Mouse (Mus musculus): Measurements from ENCODE around the gene Slc46a3. TPM values are rescaled to one million over a fixed set of nuclear protein-coding genes. Genes with fewer than 3 reads are reported as not detected.
A peak's percentile ranks its signal among the peaks of the same experiment; 100 is the strongest.

Gene Slc46a3
- polyA plus RNA-seq, 1 experiment from 2014 or later, result 7.3 TPM

GRCm38 (mm10) chr5:147915038-147915566 lies 20.5 kb upstream of the Slc46a3 start:
- ATAC-seq (ENCODE audit: insufficient read depth, low FRiP score), result no peak
- Histone ChIP-seq H3K9me3 (replicated peaks; ENCODE audit: control insufficient read depth, low read length) (no peaks in the 10 kb centered on the region), H3K36me3 (ENCODE audit: control insufficient read depth, insufficient read depth, low read length) (no peaks in the 10 kb centered on the region), H3K9ac (ENCODE audit: low read length) (no peak overlapping the region), H3K27ac (ENCODE audit: low read length) (no peak overlapping the region), H3K4me1 (ENCODE audit: control insufficient read depth, insufficient read depth, low read length) (no peaks in the 10 kb centered on the region; the same call in 1 of the 2 replicates), H3K4me3 (replicated peaks; ENCODE audit: low read length) (no peak overlapping the region), H3K4me2 (ENCODE audit: low read depth, low read length) (no peak overlapping the region), H3K27me3 (ENCODE audit: control insufficient read depth, insufficient read depth, low read length) (no peaks in the 10 kb centered on the region)
- 58% methylated on average over 6 of the region's 6 CpGs for WGBS

GRCm38 (mm10) chr5:147913241-147913842 lies 18.7 kb upstream of the Slc46a3 start:
- 26% methylated on average over 14 of the region's 14 CpGs for WGBS
- peak; percentile 71 for ATAC-seq (ENCODE audit: insufficient read depth, low FRiP score)
- Histone ChIP-seq H3K27me3 (ENCODE audit: control insufficient read depth, insufficient read depth, low read length) (no peaks in the 10 kb centered on the region), H3K36me3 (ENCODE audit: control insufficient read depth, insufficient read depth, low read length) (no peaks in the 10 kb centered on the region), H3K9me3 (replicated peaks; ENCODE audit: control insufficient read depth, low read length) (no peaks in the 10 kb centered on the region), H3K27ac (ENCODE audit: low read length) (peak overlapping the region; percentile 12; the same call in 1 of the 2 replicates), H3K4me2 (ENCODE audit: low read depth, low read length) (peak overlapping the region; percentile 19; the same call in 1 of the 2 replicates), H3K4me3 (replicated peaks; ENCODE audit: low read length) (no peak overlapping the region), H3K9ac (ENCODE audit: low read length) (peak overlapping the region; percentile 32; the same call in 1 of the 2 replicates), H3K4me1 (ENCODE audit: control insufficient read depth, insufficient read depth, low read length) (no peaks in the 10 kb centered on the region; the same call in 1 of the 2 replicates)

DNA sequence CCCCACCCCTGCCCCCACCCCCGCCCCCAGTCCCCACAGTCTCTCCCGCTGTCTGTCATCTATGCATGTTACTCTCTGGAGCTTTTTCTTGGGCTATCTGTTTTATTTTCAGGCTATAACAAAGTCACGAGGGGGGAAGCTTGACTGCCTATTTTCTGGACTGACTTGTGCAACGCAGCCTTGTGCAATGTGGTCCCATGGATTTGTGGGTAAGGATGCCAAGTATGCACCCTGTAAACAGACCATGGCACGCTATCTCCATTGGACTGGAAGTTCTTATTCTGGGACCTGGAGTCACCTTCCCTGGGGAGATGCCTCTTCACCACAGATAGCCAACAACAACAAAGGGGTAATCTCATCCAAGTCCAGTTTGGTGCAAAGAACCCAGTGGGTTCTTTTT lies 17.1 kb upstream of the Slc46a3 start:
- Histone ChIP-seq H3K9ac (ENCODE audit: low read length) (no peak overlapping the region), H3K27me3 (ENCODE audit: control insufficient read depth, insufficient read depth, low read length) (no peaks in the 10 kb centered on the region), H3K4me1 (ENCODE audit: control insufficient read depth, insufficient read depth, low read length) (no peaks in the 10 kb centered on the region; the same call in 1 of the 2 replicates), H3K36me3 (ENCODE audit: control insufficient read depth, insufficient read depth, low read length) (no peaks in the 10 kb centered on the region), H3K4me3 (replicated peaks; ENCODE audit: low read length) (no peak overlapping the region), H3K9me3 (replicated peaks; ENCODE audit: control insufficient read depth, low read length) (no peaks in the 10 kb centered on the region), H3K4me2 (ENCODE audit: low read depth, low read length) (no peak overlapping the region), H3K27ac (ENCODE audit: low read length) (no peak overlapping the region)
- no peak for ATAC-seq (ENCODE audit: insufficient read depth, low FRiP score)
- WGBS, result 64% methylated on average over 5 of the region's 5 CpGs

- 68% methylated on average over 12 of the region's 12 CpGs for WGBS
- H3K27ac ChIP-seq (ENCODE audit: low read length), result no peak overlapping the region
- no peak overlapping the region for H3K4me3 ChIP-seq (replicated peaks; ENCODE audit: low read length)
- ATAC-seq (ENCODE audit: insufficient read depth, low FRiP score), result no peak
- no peaks in the 10 kb centered on the region; the same call in 1 of the 2 replicates for H3K4me1 ChIP-seq (ENCODE audit: control insufficient read depth, insufficient read depth, low read length)
- no peak overlapping the region for H3K9ac ChIP-seq (ENCODE audit: low read length)
- H3K4me2 ChIP-seq (ENCODE audit: low read depth, low read length), result no peak overlapping the region
- no peaks in the 10 kb centered on the region for H3K36me3 ChIP-seq (ENCODE audit: control insufficient read depth, insufficient read depth, low read length)
- H3K27me3 ChIP-seq (ENCODE audit: control insufficient read depth, insufficient read depth, low read length), result no peaks in the 10 kb centered on the region
- H3K9me3 ChIP-seq (replicated peaks; ENCODE audit: control insufficient read depth, low read length), result no peaks in the 10 kb centered on the region
Measured at GRCm38 (mm10) chr5:147910807-147911509, 16.3 kb upstream of the Slc46a3 start.

GRCm38 (mm10) chr5:147907851-147908250 lies 13.2 kb upstream of the Slc46a3 start:
- no peak for ATAC-seq (ENCODE audit: insufficient read depth, low FRiP score)
- H3K36me3 ChIP-seq (ENCODE audit: control insufficient read depth, insufficient read depth, low read length), result no peaks in the 10 kb centered on the region
- H3K27ac ChIP-seq (ENCODE audit: low read length), result no peak overlapping the region
- no peak overlapping the region for H3K4me3 ChIP-seq (replicated peaks; ENCODE audit: low read length)
- WGBS, result 77% methylated on average over 8 of the region's 8 CpGs
- H3K4me1 ChIP-seq (ENCODE audit: control insufficient read depth, insufficient read depth, low read length), result no peaks in the 10 kb centered on the region
- no peaks in the 10 kb centered on the region for H3K27me3 ChIP-seq (ENCODE audit: control insufficient read depth, insufficient read depth, low read length)
- H3K4me2 ChIP-seq (ENCODE audit: low read depth, low read length), result no peak overlapping the region
- no peak overlapping the region for H3K9ac ChIP-seq (ENCODE audit: low read length)
- H3K9me3 ChIP-seq (replicated peaks; ENCODE audit: control insufficient read depth, low read length), result no peaks in the 10 kb centered on the region

DNA sequence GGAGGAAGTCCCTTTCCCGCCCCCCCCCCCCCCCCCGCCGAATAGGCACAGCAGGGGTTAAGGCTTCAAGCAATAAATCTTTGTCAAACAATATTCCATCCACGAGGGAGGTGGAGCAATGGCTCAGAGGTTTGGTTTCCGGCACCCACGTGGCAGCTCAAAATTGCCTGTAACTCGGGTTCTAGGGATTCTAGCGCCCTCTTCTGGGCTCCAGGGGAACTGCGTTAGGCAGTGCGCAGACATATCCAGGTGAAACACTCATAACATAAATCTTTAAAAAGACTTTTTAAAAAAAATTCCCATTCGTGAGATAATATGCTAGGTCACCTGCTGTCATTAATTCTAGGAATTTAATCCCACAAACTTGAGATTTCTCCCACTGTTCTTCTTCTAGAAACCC lies 12.5 kb upstream of the Slc46a3 start:
- no peaks in the 10 kb centered on the region for H3K9me3 ChIP-seq (replicated peaks; ENCODE audit: control insufficient read depth, low read length)
- H3K4me1 ChIP-seq (ENCODE audit: control insufficient read depth, insufficient read depth, low read length), result no peaks in the 10 kb centered on the region
- no peaks in the 10 kb centered on the region for H3K27me3 ChIP-seq (ENCODE audit: control insufficient read depth, insufficient read depth, low read length)
- no peak overlapping the region for H3K9ac ChIP-seq (ENCODE audit: low read length)
- no peak overlapping the region for H3K4me3 ChIP-seq (replicated peaks; ENCODE audit: low read length)
- WGBS, result 58% methylated on average over 11 of the region's 11 CpGs
- no peak for ATAC-seq (ENCODE audit: insufficient read depth, low FRiP score)
- no peaks in the 10 kb centered on the region for H3K36me3 ChIP-seq (ENCODE audit: control insufficient read depth, insufficient read depth, low read length)
- H3K27ac ChIP-seq (ENCODE audit: low read length), result no peak overlapping the region
- H3K4me2 ChIP-seq (ENCODE audit: low read depth, low read length), result no peak overlapping the region

DNA sequence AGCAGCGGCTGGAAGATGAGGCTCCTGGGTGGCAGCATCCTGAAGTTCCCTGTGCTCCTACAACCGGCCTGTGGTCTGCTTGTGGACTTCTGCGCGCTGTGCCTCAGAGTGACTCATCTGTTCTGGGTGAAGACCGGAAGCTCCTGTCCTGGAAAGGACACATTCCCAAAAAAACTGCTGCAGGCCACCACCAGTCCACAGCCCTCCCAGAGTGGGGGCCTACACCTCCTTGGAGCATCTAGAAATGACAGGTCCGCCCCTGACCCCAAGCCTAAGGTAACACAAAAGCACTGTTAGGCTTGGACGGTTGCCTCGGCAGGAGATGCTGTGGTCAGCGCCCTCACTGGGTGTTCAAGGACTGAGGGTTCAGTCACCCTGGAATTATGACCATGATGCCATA lies 8.6 kb upstream of the Slc46a3 start:
- no peak overlapping the region for H3K4me2 ChIP-seq (ENCODE audit: low read depth, low read length)
- H3K27ac ChIP-seq (ENCODE audit: low read length), result no peak overlapping the region
- no peaks in the 10 kb centered on the region for H3K9me3 ChIP-seq (replicated peaks; ENCODE audit: control insufficient read depth, low read length)
- no peak for ATAC-seq (ENCODE audit: insufficient read depth, low FRiP score)
- H3K9ac ChIP-seq (ENCODE audit: low read length), result no peak overlapping the region
- WGBS, result 82% methylated on average over 9 of the region's 9 CpGs
- H3K4me3 ChIP-seq (replicated peaks; ENCODE audit: low read length), result no peak overlapping the region
- no peaks in the 10 kb centered on the region for H3K27me3 ChIP-seq (ENCODE audit: control insufficient read depth, insufficient read depth, low read length)
- H3K36me3 ChIP-seq (ENCODE audit: control insufficient read depth, insufficient read depth, low read length), result no peaks in the 10 kb centered on the region
- no peaks in the 10 kb centered on the region for H3K4me1 ChIP-seq (ENCODE audit: control insufficient read depth, insufficient read depth, low read length)

- Histone ChIP-seq H3K4me2 (ENCODE audit: low read depth, low read length) (no peak overlapping the region), H3K27me3 (ENCODE audit: control insufficient read depth, insufficient read depth, low read length) (no peaks in the 10 kb centered on the region), H3K9ac (ENCODE audit: low read length) (no peak overlapping the region), H3K4me3 (replicated peaks; ENCODE audit: low read length) (no peak overlapping the region), H3K9me3 (replicated peaks; ENCODE audit: control insufficient read depth, low read length) (no peaks in the 10 kb centered on the region), H3K27ac (ENCODE audit: low read length) (no peak overlapping the region), H3K4me1 (ENCODE audit: control insufficient read depth, insufficient read depth, low read length) (no peaks in the 10 kb centered on the region), H3K36me3 (ENCODE audit: control insufficient read depth, insufficient read depth, low read length) (no peaks in the 10 kb centered on the region)
- 61% methylated on average over 15 of the region's 15 CpGs for WGBS
- no peak for ATAC-seq (ENCODE audit: insufficient read depth, low FRiP score)
Measured at GRCm38 (mm10) chr5:147902008-147902757, 7.6 kb upstream of the Slc46a3 start.

All from stomach, embryonic 16.5 days (tissue).